Mouse (Mus musculus) ovary, adult 2 months (tissue): ENCODE results near the gene Prima1. TPM values are rescaled to one million over a fixed set of nuclear protein-coding genes. Genes with fewer than 3 reads are reported as not detected.

Experiments
- polyA plus RNA-seq: library from polyadenylated mRNA; depleted of rRNA; stranded (reverse); fragments of >200 nt; gene quantifications from 2 replicates; pipeline ENCODE4 v1.2.3, GENCODE M21; 2012; rRNA removed

Prima1 gene
- polyA plus RNA-seq, result 4.9 and 5.9 TPM in 2 replicates

DNA sequence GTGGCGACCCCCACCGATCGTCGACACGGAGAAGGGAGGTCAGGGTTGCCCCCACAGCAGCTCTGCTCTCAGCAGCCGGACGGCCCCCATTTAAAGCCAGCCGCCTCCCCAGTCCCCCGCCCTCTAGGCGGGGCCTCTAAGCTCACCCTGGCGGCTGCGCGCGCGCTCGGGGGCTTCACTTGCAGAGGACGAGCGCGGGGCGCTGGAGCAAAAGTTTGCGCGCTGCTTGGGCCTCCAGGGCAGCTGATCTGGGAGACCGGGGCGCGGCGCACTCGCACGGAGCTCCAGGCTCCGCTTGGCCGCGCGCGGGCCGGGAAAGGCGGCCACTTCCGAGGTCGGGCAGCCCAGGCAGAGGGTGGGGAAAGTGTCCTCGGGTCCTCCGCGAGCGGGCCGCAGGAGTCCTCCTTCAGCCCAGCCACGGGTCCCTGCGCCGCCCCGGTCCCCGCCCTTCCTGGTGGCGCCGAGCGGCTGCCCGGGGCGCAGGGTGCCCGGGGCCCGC is at the start of gene Prima1:
Gene Prima1 (minus strand): TSS at position 68 of the 499 bp plus-strand sequence.

Other genes with a start within 250 kb of the Prima1 start
- 0.71 and 0.93 TPM in 2 replicates for gene Fam181a, start 68.8 kb upstream of the Prima1 start, polyA plus RNA-seq
- gene Asb2, start 113.9 kb upstream of the Prima1 start, polyA plus RNA-seq, result 105 and 124 TPM in 2 replicates
- 6.1 and 7.6 TPM in 2 replicates for gene Otub2, start 146.5 kb upstream of the Prima1 start, polyA plus RNA-seq
- gene 9330161L09Rik, start 165.7 kb upstream of the Prima1 start, polyA plus RNA-seq, result 0.71 and 0.76 TPM in 2 replicates
- gene Ddx24, start 183.7 kb upstream of the Prima1 start, polyA plus RNA-seq, result 46.0 and 53.9 TPM in 2 replicates
- gene Ifi27, start 192.1 kb upstream of the Prima1 start, polyA plus RNA-seq, result 565 and 703 TPM in 2 replicates
- gene Ifi27l2a, start 201.5 kb upstream of the Prima1 start, polyA plus RNA-seq, result 762 and 1,011 TPM in 2 replicates
- 0.43 TPM in 1 of 2 replicates, not detected in the other for gene Ifi27l2b, start 215.1 kb upstream of the Prima1 start, polyA plus RNA-seq